Mouse (Mus musculus) heart, adult 2 months (tissue): ENCODE measurements around the gene Abi1. TPM values are rescaled to one million over a fixed set of nuclear protein-coding genes. Genes with fewer than 3 reads are reported as not detected.
A peak's percentile ranks its signal among the peaks of the same experiment; 100 is the strongest.

ENCODE experiments used
- DNase-seq, 2 experiments: peaks; one replicate each; pipeline ENCODE4 v3.0.0; 2021
- H3K27ac ChIP-seq: fragments of 200-600 bp; 2 replicates; pipeline ENCODE4 v1.8.1; 2022
- H3K27me3 ChIP-seq: fragments of 200-500 bp; 2 replicates; pipeline ENCODE4 v1.6.1; 2012; ENCODE audit warnings: mild to moderate bottlenecking, low read length, inconsistent platforms, mixed read lengths; ENCODE audit not compliant: control insufficient read depth, insufficient read depth
- H3K36me3 ChIP-seq: fragments of 200-500 bp; 2 replicates; pipeline ENCODE4 v1.6.1; 2012; ENCODE audit warnings: low read length, inconsistent platforms; ENCODE audit not compliant: control insufficient read depth, insufficient read depth
- H3K4me1 ChIP-seq: fragments of 200-500 bp; 2 replicates; pipeline ENCODE4 v1.6.1; 2011; ENCODE audit warnings: low read length; ENCODE audit not compliant: control insufficient read depth, insufficient read depth
- H3K4me3 ChIP-seq: fragments of 200-600 bp; 2 replicates; pipeline ENCODE4 v1.8.1; 2022
- H3K79me2 ChIP-seq: fragments of 200-500 bp; replicated peaks from 2 replicates; pipeline ENCODE4 v1.6.1; 2012; ENCODE audit warnings: mild to moderate bottlenecking, inconsistent platforms, low read length, moderate library complexity, mixed read lengths; ENCODE audit not compliant: control insufficient read depth, insufficient read depth
- H3K9ac ChIP-seq: fragments of 200-500 bp; 2 replicates; pipeline ENCODE4 v1.6.1; 2012; ENCODE audit warnings: low read depth, mild to moderate bottlenecking, control low read depth, inconsistent platforms, low read length, mixed read lengths
- CTCF ChIP-seq: fragments of 200-600 bp; IDR thresholded peaks from 2 replicates; pipeline ENCODE4 v1.8.1; 2022; ENCODE audit warnings: antibody characterized with exemption, mild to moderate bottlenecking, moderate library complexity
- EP300 ChIP-seq: fragments of 200-500 bp; IDR thresholded peaks from 2 replicates; pipeline ENCODE4 v1.6.1; 2011; ENCODE audit warnings: low read depth, low read length, control low read depth; ENCODE audit not compliant: insufficient read depth
- POLR2A ChIP-seq: fragments of 200-500 bp; IDR thresholded peaks from 2 replicates; pipeline ENCODE4 v1.6.1; 2011; ENCODE audit warnings: mild to moderate bottlenecking, low read depth, low read length, control low read depth; ENCODE audit not compliant: insufficient read depth
- WGBS: fragments of 180-500 bp; shearing (Covaris S2); methylation state at CpG from one replicate; pipeline ENCODE4 v1.1.7; 2018; 5-methylcytosine and 5-hydroxymethylcytosine counted together
- intact Hi-C: fragments of 180-260 bp; cut with DNase I; formaldehyde crosslinking; loops from one replicate; pipeline ENCODE4 v1.15.1; 2025
- polyA plus RNA-seq: library from polyadenylated mRNA; depleted of rRNA; stranded (reverse); fragments of >200 nt; gene quantifications from 2 replicates; pipeline ENCODE4 v1.2.3, GENCODE M21; 2012
- total RNA-seq, 2 experiments: library from RNA; stranded (reverse); gene quantifications; 2 replicates each; pipeline ENCODE4 v1.2.3; 2021

Abi1 gene
- total and polyA plus RNA-seq, 3 experiments: 20.9 to 32.6 (median 23.5) TPM

GRCm38 (mm10) chr2:23039082-23040000 is 700 bp downstream of the Abi1 start:
- Histone ChIP-seq H3K9ac (peak overlapping the region; percentile 95), H3K4me3 (peak overlapping the region; percentile 96), H3K36me3 (peaks cover 13% of the 10 kb centered on the region), H3K4me1 (peaks cover 10% of the 10 kb centered on the region), H3K27ac (peak overlapping the region; percentile 96), H3K79me2 (peaks cover 3% of the 10 kb centered on the region), H3K27me3 (no peaks in the 10 kb centered on the region)
- intact Hi-C loops: loop anchor here (1.0 to 5.0 kb wide), 2 partner anchors 72 to 144 kb away; partner anchors contain the start of gene Pdss1
- no peak for DNase-seq
- under 1% methylated on average over 55 of the region's 59 CpGs for WGBS
- TF ChIP-seq EP300 (0 out of 2 replicates have a peak, but pooled peaks have one; percentile 23), CTCF (no peak), POLR2A (peak; percentile 60)

DNA sequence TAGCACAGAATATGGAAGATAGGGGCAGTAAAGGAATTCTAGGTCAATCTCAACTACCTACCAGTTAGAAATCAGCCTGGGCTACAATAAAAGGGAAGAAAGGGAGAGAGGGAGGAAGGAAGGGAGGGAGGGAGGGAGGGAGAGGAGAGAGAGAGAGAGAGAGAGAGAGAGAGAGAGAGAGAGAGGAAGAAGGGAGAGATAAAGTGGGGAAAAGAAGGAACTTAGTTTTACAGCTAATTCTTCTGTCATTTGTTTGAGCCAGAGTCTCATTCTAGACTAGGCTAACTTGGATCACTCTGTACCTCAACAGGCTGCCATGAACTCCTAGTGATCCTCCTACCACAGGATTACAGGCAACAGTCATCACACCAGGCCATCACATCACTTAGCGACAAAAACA is 4.6 kb downstream of the Abi1 start:
- Histone ChIP-seq H3K27ac (no peak overlapping the region), H3K36me3 (peaks cover 22% of the 10 kb centered on the region), H3K4me3 (no peak overlapping the region), H3K27me3 (no peaks in the 10 kb centered on the region), H3K4me1 (peaks cover 13% of the 10 kb centered on the region), H3K9ac (no peak overlapping the region), H3K79me2 (peaks cover 7% of the 10 kb centered on the region)
- 92% methylated on average over 1 of the region's 1 CpGs for WGBS
- DNase-seq: no peak
- intact Hi-C loops: loop anchor here (5.0 kb wide), 1 partner anchor 68 kb away; no protein-coding TSS in a partner anchor
- TF ChIP-seq CTCF: no peak
- no peak for TF ChIP-seq POLR2A
- TF ChIP-seq EP300: no peak

DNA sequence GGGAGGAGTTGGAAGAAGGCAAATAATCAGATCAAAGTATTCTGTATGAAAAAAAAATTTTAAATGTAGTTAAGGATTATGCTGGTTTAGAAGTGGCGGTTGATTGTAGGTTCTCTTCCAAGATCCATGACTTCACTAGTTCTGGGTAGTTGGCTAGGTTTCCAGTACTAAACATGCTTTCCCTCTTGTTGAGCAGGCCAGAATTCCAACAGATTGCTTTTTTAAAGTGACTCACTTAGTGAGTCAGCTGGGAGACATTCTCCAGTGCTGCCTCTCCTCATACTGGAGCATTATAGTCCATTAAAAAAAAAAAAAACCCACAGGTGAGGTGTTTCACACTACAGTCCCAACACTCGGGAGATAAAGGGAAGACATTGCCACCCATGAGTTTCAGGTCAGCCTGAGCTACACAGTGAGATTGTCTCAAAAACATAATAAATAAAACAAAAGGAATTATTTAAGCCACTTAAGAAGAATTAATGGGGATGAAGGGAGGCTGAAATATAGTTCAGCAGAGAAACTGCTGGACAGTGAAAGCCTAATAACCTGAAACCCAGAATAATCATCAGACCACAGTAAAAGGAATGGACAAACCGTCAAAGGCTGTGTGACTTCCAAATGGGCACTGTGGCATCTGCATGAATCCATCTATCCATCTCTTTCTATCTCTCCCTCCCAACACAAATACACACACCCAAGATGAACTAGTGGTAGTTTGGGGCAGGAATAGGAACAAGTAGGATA is 5.2 kb downstream of the Abi1 start:
- no peaks in the 10 kb centered on the region for H3K27me3 ChIP-seq
- H3K4me1 ChIP-seq: peaks cover 12% of the 10 kb centered on the region
- H3K4me3 ChIP-seq: no peak overlapping the region
- DNase-seq: no peak
- 52% methylated on average over 3 of the region's 3 CpGs for WGBS
- no peak for TF ChIP-seq CTCF
- no peak for TF ChIP-seq POLR2A
- no peak for TF ChIP-seq EP300
- H3K36me3 ChIP-seq: peaks cover 22% of the 10 kb centered on the region
- intact Hi-C loops: loop anchor here (5.0 kb wide), 1 partner anchor 68 kb away; no protein-coding TSS in a partner anchor
- H3K9ac ChIP-seq: no peak overlapping the region
- no peak overlapping the region for H3K27ac ChIP-seq
- peaks cover 7% of the 10 kb centered on the region for H3K79me2 ChIP-seq

- Histone ChIP-seq H3K27ac (no peak overlapping the region), H3K9ac (no peak overlapping the region), H3K4me3 (no peak overlapping the region), H3K27me3 (no peaks in the 10 kb centered on the region), H3K79me2 (peaks cover 15% of the 10 kb centered on the region), H3K36me3 (peaks cover 23% of the 10 kb centered on the region), H3K4me1 (peaks cover 15% of the 10 kb centered on the region)
- 100% methylated on average over 4 of the region's 4 CpGs for WGBS
- TF ChIP-seq CTCF (no peak), EP300 (no peak)
- no peak for DNase-seq
- intact Hi-C loops: no loop called here
These were observed 9.4 kb downstream of the Abi1 start for GRCm38 (mm10) chr2:23030631-23031030.

GRCm38 (mm10) chr2:23028826-23029225 is 11.2 kb downstream of the Abi1 start:
- peaks cover 9% of the 10 kb centered on the region for H3K4me1 ChIP-seq
- intact Hi-C loops: no loop called here
- 92% methylated on average over 4 of the region's 4 CpGs for WGBS
- DNase-seq: no peak
- H3K27me3 ChIP-seq: no peaks in the 10 kb centered on the region
- H3K36me3 ChIP-seq: peaks cover 17% of the 10 kb centered on the region
- H3K79me2 ChIP-seq: peaks cover 15% of the 10 kb centered on the region
- no peak overlapping the region for H3K27ac ChIP-seq
- TF ChIP-seq EP300: no peak
- TF ChIP-seq CTCF: no peak
- TF ChIP-seq POLR2A: no peak
- no peak overlapping the region for H3K4me3 ChIP-seq
- H3K9ac ChIP-seq: no peak overlapping the region

DNA sequence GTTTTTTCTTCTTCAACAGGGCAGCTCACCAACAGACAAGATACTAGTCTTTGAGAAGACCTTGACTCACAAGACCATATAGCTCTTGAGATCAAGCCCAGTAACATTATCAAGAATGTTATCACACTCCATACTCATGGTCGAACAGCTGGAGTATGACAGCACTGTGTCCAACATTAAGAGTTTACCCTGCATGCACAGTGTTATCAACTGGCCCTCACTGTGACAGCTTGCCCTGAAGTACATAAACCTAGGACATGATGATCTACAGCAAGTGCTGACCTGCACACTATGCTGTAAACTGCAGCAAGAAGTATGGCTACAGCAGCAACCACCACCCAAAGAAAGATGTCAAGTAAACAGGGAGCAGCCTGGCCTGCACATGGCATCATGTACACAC is 13.7 kb downstream of the Abi1 start:
- no peak overlapping the region for H3K27ac ChIP-seq
- peaks cover 16% of the 10 kb centered on the region for H3K4me1 ChIP-seq
- peaks cover 23% of the 10 kb centered on the region for H3K36me3 ChIP-seq
- WGBS: 24% methylated on average over 1 of the region's 1 CpGs
- H3K27me3 ChIP-seq: no peaks in the 10 kb centered on the region
- DNase-seq: no peak
- TF ChIP-seq POLR2A (no peak), CTCF (no peak), EP300 (no peak)
- no peak overlapping the region for H3K4me3 ChIP-seq
- intact Hi-C loops: no loop called here
- H3K9ac ChIP-seq: no peak overlapping the region
- H3K79me2 ChIP-seq: peaks cover 13% of the 10 kb centered on the region
